Mouse (Mus musculus): ENCODE data around the gene Gm8271. TPM values are rescaled to one million over a fixed set of nuclear protein-coding genes. Genes with fewer than 3 reads are reported as not detected.
"Not testable (repeated sequence)": the region's sequence is repeated elsewhere in the genome, so short reads cannot be mapped to it uniquely, and the experiment has no call there.

Gene Gm8271
- not detected for total RNA-seq (2021)
- long read RNA-seq, experiment 1 = 0 reads
- long read RNA-seq, experiment 2 = 0 reads

GRCm38 (mm10) chr14:5185493-5185892 lies at the start of gene Gm8271:
Gene Gm8271, plus strand, starts transcription at chr14:5185793.
- not testable (repeated sequence) for DNase-seq

- DNase-seq = not testable (repeated sequence)
These were observed 21.4 kb upstream of the Gm8271 start, which contains the start of gene Gm3317 for GRCm38 (mm10) chr14:5164235-5164634. Gene Gm3317, plus strand, starts transcription at chr14:5164535.

Other genes with a start within 250 kb of the Gm8271 start
- gene Gm8297, start 201.9 kb upstream of the Gm8271 start, total RNA-seq (2021) = not detected
- not detected for gene Gm3298, start 169.9 kb upstream of the Gm8271 start, total RNA-seq (2021)
- not detected for gene 4930555G01Rik, start 135.2 kb upstream of the Gm8271 start, total RNA-seq (2021)
- under 1 TPM; 0.15 to 1.00 TPM for gene Gm8281, start 114.8 kb upstream of the Gm8271 start, total RNA-seq (2021)
- gene Gm8279, start 54.3 kb upstream of the Gm8271 start, total RNA-seq (2021) = not detected
- gene Gm3317, start 21.3 kb upstream of the Gm8271 start, total RNA-seq (2021) = not detected
- gene Gm3526, start 74.8 kb downstream of the Gm8271 start, total RNA-seq (2021) = not detected
- not detected for gene Gm3542, start 149.1 kb downstream of the Gm8271 start, total RNA-seq (2021)
- gene Gm3500, start 203.3 kb downstream of the Gm8271 start, total RNA-seq (2021) = under 1 TPM in 1 of 2 experiments, not detected in 1; 0.33 TPM